Mouse (Mus musculus) MEL (cell line): ENCODE data around the gene Mipol1. TPM values are rescaled to one million over a fixed set of nuclear protein-coding genes. Genes with fewer than 3 reads are reported as not detected.

Source experiments
- DNase-seq: peaks from one replicate; pipeline ENCODE4 v3.0.0; 2011; ENCODE audit warnings: low read depth, low spot score
- H3K27ac ChIP-seq: 2 replicates; pipeline ENCODE4 v1.5.1; 2012; ENCODE audit warnings: low read depth, mild to moderate bottlenecking, control low read depth, low read length, moderate library complexity; ENCODE audit not compliant: control insufficient read depth
- H3K27me3 ChIP-seq, 2 experiments: fragments of 150-350 bp in 1 of 2; sonication (generic) in 1 of 2; 2 replicates each; pipeline ENCODE4 v1.6.1; 2012; ENCODE audit warnings: low read length in 2 of 2, mild to moderate bottlenecking in 2 of 2, improper control_type of control experiment in 1 of 2, moderate library complexity in 1 of 2; ENCODE audit not compliant: insufficient read depth in 2 of 2, control insufficient read depth in 1 of 2
- H3K36me3 ChIP-seq, 2 experiments: 2 replicates each; pipeline ENCODE4 v1.6.1; 2012 to 2014; ENCODE audit warnings: low read length in 2 of 2, improper control_type of control experiment in 1 of 2, inconsistent platforms in 1 of 2, mild to moderate bottlenecking in 1 of 2; ENCODE audit not compliant: insufficient read depth in 2 of 2, control insufficient read depth in 1 of 2
- H3K4me1 ChIP-seq, 2 experiments: fragments of 150-350 bp in 1 of 2; sonication (generic) in 1 of 2; 2 replicates each; pipeline ENCODE4 v1.6.1; 2012; ENCODE audit warnings: low read length in 2 of 2, improper control_type of control experiment in 1 of 2, mild to moderate bottlenecking in 1 of 2; ENCODE audit not compliant: insufficient read depth in 2 of 2, control insufficient read depth in 1 of 2
- H3K4me3 ChIP-seq, 2 experiments: fragments of 150-350 bp in 1 of 2; sonication (generic) in 1 of 2; 2 replicates each; pipeline ENCODE4 v1.5.1; 2012; ENCODE audit warnings: low read depth in 2 of 2, low read length in 2 of 2, mild to moderate bottlenecking in 2 of 2, moderate library complexity in 2 of 2, control low read depth in 1 of 2, improper control_type of control experiment in 1 of 2; ENCODE audit not compliant: control insufficient read depth in 1 of 2, insufficient read depth in 1 of 2
- H3K79me2 ChIP-seq: 2 replicates; pipeline ENCODE4 v1.6.1; 2012; ENCODE audit warnings: mild to moderate bottlenecking, low read length, moderate library complexity; ENCODE audit not compliant: control insufficient read depth, poor library complexity, insufficient read depth
- H3K9ac ChIP-seq: 2 replicates; pipeline ENCODE4 v1.6.1; 2012; ENCODE audit warnings: low read depth, mild to moderate bottlenecking, control low read depth, low read length, moderate library complexity; ENCODE audit not compliant: control insufficient read depth, poor library complexity, severe bottlenecking
- H3K9me3 ChIP-seq: fragments of 150-350 bp; sonication (generic); replicated peaks from 2 replicates; pipeline ENCODE4 v1.6.1; 2012; ENCODE audit warnings: mild to moderate bottlenecking, low read length, improper control_type of control experiment, moderate library complexity; ENCODE audit not compliant: insufficient read depth
- BHLHE40 ChIP-seq: IDR thresholded peaks from 2 replicates; pipeline ENCODE4 v1.6.1; 2012; ENCODE audit warnings: low read depth, mild to moderate bottlenecking, inconsistent platforms, low read length, improper control_type of control experiment, borderline replicate concordance
- CHD1 ChIP-seq: IDR thresholded peaks from 2 replicates; pipeline ENCODE4 v1.6.1; 2012; ENCODE audit warnings: low read depth, mild to moderate bottlenecking, inconsistent platforms, low read length, improper control_type of control experiment
- CHD2 ChIP-seq: IDR thresholded peaks from 2 replicates; pipeline ENCODE4 v1.6.1; 2011; ENCODE audit warnings: low read length, improper control_type of control experiment
- CTCF ChIP-seq, 3 experiments: IDR thresholded peaks in 2 of 3; conservative IDR thresholded peaks in 1 of 3; 2 replicates each; pipeline ENCODE4 v1.5.1; 2011 to 2012; ENCODE audit warnings: low read length in 3 of 3, low read depth in 2 of 3, mild to moderate bottlenecking in 2 of 3, improper control_type of control experiment in 1 of 3, inconsistent platforms in 1 of 3, mixed read lengths in 1 of 3, moderate library complexity in 1 of 3; ENCODE audit not compliant: control insufficient read depth in 1 of 3, insufficient read depth in 1 of 3, poor library complexity in 1 of 3, severe bottlenecking in 1 of 3
- E2F4 ChIP-seq: IDR thresholded peaks from 2 replicates; pipeline ENCODE4 v1.6.1; 2011; ENCODE audit warnings: low read depth, low read length, improper control_type of control experiment, borderline replicate concordance
- ELF1 ChIP-seq: IDR thresholded peaks from 2 replicates; pipeline ENCODE4 v1.6.1; 2014; ENCODE audit warnings: low read depth, mild to moderate bottlenecking, inconsistent platforms, low read length, improper control_type of control experiment, moderate library complexity
- EP300 ChIP-seq, 2 experiments: IDR thresholded peaks; 2 replicates each; pipeline ENCODE4 v1.6.1; 2011; ENCODE audit warnings: improper control_type of control experiment in 2 of 2, low read length in 2 of 2, low read depth in 1 of 2, mild to moderate bottlenecking in 1 of 2
- ETS1 ChIP-seq: IDR thresholded peaks from 2 replicates; pipeline ENCODE4 v1.6.1; 2012; ENCODE audit warnings: low read depth, mild to moderate bottlenecking, inconsistent platforms, low read length, improper control_type of control experiment, moderate library complexity
- GABPA ChIP-seq: IDR thresholded peaks from 2 replicates; pipeline ENCODE4 v1.6.1; 2012; ENCODE audit warnings: low read depth, mild to moderate bottlenecking, inconsistent platforms, low read length, improper control_type of control experiment, moderate library complexity
- GATA1 ChIP-seq: IDR thresholded peaks from 2 replicates; pipeline ENCODE4 v1.6.1; 2011; ENCODE audit warnings: low read depth, low read length, improper control_type of control experiment
- HCFC1 ChIP-seq: IDR thresholded peaks from 2 replicates; pipeline ENCODE4 v1.6.1; 2012; ENCODE audit warnings: low read depth, mild to moderate bottlenecking, inconsistent platforms, low read length, improper control_type of control experiment, moderate library complexity
- JUND ChIP-seq: IDR thresholded peaks from 2 replicates; pipeline ENCODE4 v1.6.1; 2011; ENCODE audit warnings: low read depth, mild to moderate bottlenecking, improper control_type of control experiment, low read length
- KAT2A ChIP-seq: conservative IDR thresholded peaks from 2 replicates; pipeline ENCODE4 v1.6.1; 2012; ENCODE audit warnings: low read depth, low read length, improper control_type of control experiment, inconsistent platforms
- MAZ ChIP-seq: IDR thresholded peaks from 2 replicates; pipeline ENCODE4 v1.6.1; 2012; ENCODE audit warnings: low read depth, mild to moderate bottlenecking, inconsistent platforms, low read length, improper control_type of control experiment
- MYB ChIP-seq: IDR thresholded peaks from 2 replicates; pipeline ENCODE4 v1.6.1; 2011; ENCODE audit warnings: mild to moderate bottlenecking, low read depth, low read length, improper control_type of control experiment
- MYC ChIP-seq: IDR thresholded peaks from 2 replicates; pipeline ENCODE4 v1.6.1; 2011; ENCODE audit warnings: low read depth, mild to moderate bottlenecking, low read length, improper control_type of control experiment, moderate library complexity
- NRF1 ChIP-seq: IDR thresholded peaks from 2 replicates; pipeline ENCODE4 v1.6.1; 2014; ENCODE audit warnings: low read depth, mild to moderate bottlenecking, inconsistent platforms, low read length, improper control_type of control experiment, moderate library complexity; ENCODE audit not compliant: poor library complexity, insufficient read depth, severe bottlenecking
- POLR2AphosphoS2 ChIP-seq: IDR thresholded peaks from 2 replicates; pipeline ENCODE4 v1.6.1; 2011; ENCODE audit warnings: low read length, improper control_type of control experiment
- RAD21 ChIP-seq: IDR thresholded peaks from 2 replicates; pipeline ENCODE4 v1.6.1; 2011; ENCODE audit warnings: mild to moderate bottlenecking, low read depth, low read length, improper control_type of control experiment
- RCOR1 ChIP-seq: IDR thresholded peaks from 2 replicates; pipeline ENCODE4 v1.6.1; 2012; ENCODE audit warnings: low read depth, mild to moderate bottlenecking, inconsistent platforms, low read length, improper control_type of control experiment
- SIN3A ChIP-seq: IDR thresholded peaks from 2 replicates; pipeline ENCODE4 v1.6.1; 2012; ENCODE audit warnings: low read length, improper control_type of control experiment, inconsistent platforms
- SMC3 ChIP-seq: IDR thresholded peaks from 2 replicates; pipeline ENCODE4 v1.6.1; 2011; ENCODE audit warnings: low read depth, low read length, improper control_type of control experiment
- TAL1 ChIP-seq: IDR thresholded peaks from 2 replicates; pipeline ENCODE4 v1.6.1; 2012; ENCODE audit warnings: mild to moderate bottlenecking, inconsistent platforms, low read length, moderate library complexity, mixed read lengths
- TCF12 ChIP-seq: IDR thresholded peaks from 2 replicates; pipeline ENCODE4 v1.6.1; 2014; ENCODE audit warnings: low read depth, mild to moderate bottlenecking, inconsistent platforms, low read length, improper control_type of control experiment, moderate library complexity
- UBTF ChIP-seq: IDR thresholded peaks from 2 replicates; pipeline ENCODE4 v1.6.1; 2012; ENCODE audit warnings: low read depth, mild to moderate bottlenecking, inconsistent platforms, low read length, improper control_type of control experiment, moderate library complexity, borderline replicate concordance; ENCODE audit not compliant: insufficient read depth
- USF2 ChIP-seq, 2 experiments: IDR thresholded peaks; 2 replicates each; pipeline ENCODE4 v1.6.1; 2011 to 2012; ENCODE audit warnings: improper control_type of control experiment in 2 of 2, low read length in 2 of 2, borderline replicate concordance in 1 of 2, inconsistent platforms in 1 of 2, low read depth in 1 of 2, mild to moderate bottlenecking in 1 of 2; ENCODE audit not compliant: insufficient read depth in 1 of 2
- ZC3H11A ChIP-seq: IDR thresholded peaks from 2 replicates; pipeline ENCODE4 v1.6.1; 2012; ENCODE audit warnings: low read depth, mild to moderate bottlenecking, inconsistent platforms, low read length, improper control_type of control experiment
- ZKSCAN1 ChIP-seq: IDR thresholded peaks from 2 replicates; pipeline ENCODE4 v1.6.1; 2012; ENCODE audit warnings: low read depth, mild to moderate bottlenecking, inconsistent platforms, low read length, improper control_type of control experiment, moderate library complexity
- ZMIZ1 ChIP-seq: IDR thresholded peaks from 2 replicates; pipeline ENCODE4 v1.6.1; 2012; ENCODE audit warnings: low read depth, mild to moderate bottlenecking, inconsistent platforms, low read length, improper control_type of control experiment, moderate library complexity
- ZNF384 ChIP-seq: IDR thresholded peaks from 2 replicates; pipeline ENCODE4 v1.6.1; 2012; ENCODE audit warnings: low read depth, mild to moderate bottlenecking, inconsistent platforms, low read length, improper control_type of control experiment
- polyA plus RNA-seq, 2 experiments: library from polyadenylated mRNA; stranded (reverse) in 1 of 2; unstranded in 1 of 2; fragments of >175 nt in 1 of 2; fragments of >200 nt in 1 of 2; gene quantifications; 2 replicates each; pipeline versions ENCODE4 v1.2.1 to v1.2.4; 2012; ENCODE audit warnings: low replicate concordance in 2 of 2, low read depth in 1 of 2; ENCODE audit not compliant: insufficient read length in 2 of 2, insufficient read depth in 1 of 2, missing spikeins in 1 of 2
- total RNA-seq: library from RNA; depleted of rRNA; stranded (reverse); fragments of 300-350 nt; gene quantifications from 2 replicates; pipeline ENCODE4 v1.2.3, GENCODE M21; 2012

The Mipol1 gene
- total and polyA plus RNA-seq, 3 experiments = 4.0 to 8.3 TPM; not detected in 1

GRCm38 (mm10) chr12:57187032-57187431, 43.2 kb upstream of the Mipol1 start:
- no peak for TF ChIP-seq GABPA
- no peak for TF ChIP-seq BHLHE40
- no peak for TF ChIP-seq ZKSCAN1
- TF ChIP-seq MYC = no peak
- TF ChIP-seq MYB = no peak
- no peak for DNase-seq
- no peaks in the 10 kb centered on the region for H3K9me3 ChIP-seq
- H3K27me3 ChIP-seq = no peaks in the 10 kb centered on the region
- H3K79me2 ChIP-seq = peaks cover 3% of the 10 kb centered on the region; the same call in 1 of the 2 replicates
- H3K9ac ChIP-seq = no peak overlapping the region
- no peak overlapping the region for H3K4me3 ChIP-seq
- peaks cover 0 to 17% of the 10 kb centered on the region in 2 experiments; a peak in 2 of 4 replicates for H3K36me3 ChIP-seq
- no peak overlapping the region for H3K27ac ChIP-seq
- peaks cover 0 to 16% of the 10 kb centered on the region in 2 experiments; a peak in 3 of 4 replicates for H3K4me1 ChIP-seq

GRCm38 (mm10) chr12:57194609-57195008, 35.6 kb upstream of the Mipol1 start:
- H3K27ac ChIP-seq = peak overlapping the region; percentile 7
- peaks cover 0 to 13% of the 10 kb centered on the region in 2 experiments; a peak in 2 of 4 replicates for H3K36me3 ChIP-seq
- peak overlapping the region in 1 of 2 experiments; percentile 99; a peak in 2 of 4 replicates for H3K4me3 ChIP-seq
- H3K4me1 ChIP-seq = peaks cover 8 to 10% of the 10 kb centered on the region in 2 experiments
- peak; percentile 93 for DNase-seq
- H3K27me3 ChIP-seq = no peaks in the 10 kb centered on the region
- no peaks in the 10 kb centered on the region for H3K9me3 ChIP-seq
- peak overlapping the region; percentile 19; the same call in 1 of the 2 replicates for H3K9ac ChIP-seq
- H3K79me2 ChIP-seq = peaks cover 15% of the 10 kb centered on the region
- TF ChIP-seq HCFC1 (peak; percentile 31; the same call in 1 of the 2 replicates), CTCF (IDR thresholded peaks at IDR 0.05 in 2 of 3, conservative IDR thresholded peaks at IDR 0.05 in 1 of 3; ENCODE audit: control insufficient read depth in 1 of 3, insufficient read depth in 1 of 3, low read depth in 2 of 3, low read length in 3 of 3, poor library complexity in 1 of 3, severe bottlenecking in 1 of 3) (peak; percentile 66 to 91 (median 66)), TAL1 (no peak), CHD2 (no peak), JUND (no peak), NRF1 (no peak), POLR2AphosphoS2 (no peak; the same call in 1 of the 2 replicates), BHLHE40 (no peak), SIN3A (peak; percentile 94), TCF12 (peak; percentile 67), GABPA (no peak), EP300 (IDR thresholded peaks at IDR 0.05; ENCODE audit: low read depth in 1 of 2, low read length in 2 of 2) (peak; percentile 76 to 84), USF2 (IDR thresholded peaks at IDR 0.05; ENCODE audit: borderline replicate concordance in 1 of 2, insufficient read depth in 1 of 2, low read depth in 1 of 2, low read length in 2 of 2) (no peak), MYB (no peak), ZMIZ1 (no peak), ZC3H11A (peak; percentile 75), RCOR1 (peak; percentile 70), ETS1 (peak; percentile 85), E2F4 (no peak), MAZ (peak; percentile 38; the same call in 1 of the 2 replicates), SMC3 (peak; percentile 75), KAT2A (0 out of 2 replicates have a peak, but pooled peaks have one; percentile 10), MYC (peak; percentile 63), UBTF (no peak), GATA1 (peak; percentile 83), ELF1 (peak; percentile 38; the same call in 1 of the 2 replicates), CHD1 (peak; percentile 84; the same call in 1 of the 2 replicates), RAD21 (peak; percentile 88), ZNF384 (no peak)
